Mouse (Mus musculus): ENCODE data around the gene Gm6351. TPM values are rescaled to one million over a fixed set of nuclear protein-coding genes. Genes with fewer than 3 reads are reported as not detected.
"Not testable (repeated sequence)": the region's sequence is repeated elsewhere in the genome, so short reads cannot be mapped to it uniquely, and the experiment has no call there.

Gm6351 gene
- polyA plus RNA-seq (2016; fragmentation: Nextera tagmentation; extraction: Ambion mirVana) = not detected in 2 replicates

DNA sequence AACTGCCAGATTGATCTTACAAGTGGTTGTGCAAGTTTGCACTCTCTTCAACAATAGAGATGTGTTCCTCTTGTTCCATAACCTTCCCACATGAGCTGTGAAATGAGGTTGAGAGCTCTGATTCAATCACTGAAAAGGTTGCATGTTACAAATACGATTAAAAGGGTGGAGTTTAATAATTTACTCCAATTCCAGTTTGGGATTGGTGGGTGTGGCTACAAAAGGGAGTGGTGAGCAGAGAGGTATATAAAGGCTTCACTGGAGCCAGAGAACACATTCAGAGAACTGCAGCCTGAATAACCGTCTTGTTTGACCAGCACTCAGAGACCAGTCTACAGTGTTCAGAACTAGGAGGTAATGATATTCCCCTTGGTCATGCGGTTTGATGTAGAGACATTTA is at the start of gene Gm6351:
Gene Gm6351 (plus strand): TSS at position 301 of the 400 bp plus-strand sequence.
- no CpG with 5 or more reads among the region's 3 CpGs for WGBS
- not testable (repeated sequence) for H3K27ac ChIP-seq; H3K9ac ChIP-seq; ATAC-seq (ENCODE audit: low FRiP score, low read depth); H3K9me3 ChIP-seq; H3K4me3 ChIP-seq; H3K27me3 ChIP-seq (replicated peaks); H3K4me2 ChIP-seq (replicated peaks); H3K4me1 ChIP-seq; H3K36me3 ChIP-seq

DNA sequence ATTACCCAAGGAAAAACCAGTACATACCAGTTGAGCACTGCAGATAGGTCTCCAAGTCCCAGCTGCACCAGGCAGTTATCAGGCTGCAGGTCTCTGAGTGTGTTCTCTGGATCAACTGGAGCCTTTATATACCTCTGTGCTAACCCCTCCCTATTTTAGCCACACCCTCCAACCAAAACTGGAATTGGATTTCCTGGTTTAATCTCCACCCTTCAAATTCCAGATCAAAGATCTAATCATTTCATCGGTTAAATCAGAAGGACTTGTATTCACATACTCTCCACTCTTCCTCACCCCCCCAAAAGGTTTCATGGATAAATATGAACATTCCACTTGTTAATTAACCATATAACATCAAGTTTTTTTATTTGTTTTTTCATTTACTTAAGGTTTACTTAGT is 5.7 kb upstream of the Gm6351 start, which contains the start of gene BC061212:
Gene BC061212 (minus strand): TSS at position 101 of the 400 bp plus-strand sequence.
- H3K9me3 ChIP-seq; H3K27me3 ChIP-seq (replicated peaks); H3K4me3 ChIP-seq; H3K9ac ChIP-seq; H3K4me2 ChIP-seq (replicated peaks); H3K36me3 ChIP-seq; H3K27ac ChIP-seq; H3K4me1 ChIP-seq; ATAC-seq (ENCODE audit: low FRiP score, low read depth): not testable (repeated sequence)
- no CpG with 5 or more reads among the region's 1 CpGs for WGBS

Other genes starting within 250 kb of the Gm6351 start
- not detected in 2 replicates for gene Gm7792, start 232.6 kb upstream of the Gm6351 start, polyA plus RNA-seq (2016; fragmentation: Nextera tagmentation; extraction: Ambion mirVana)
- gene Gm16429, start 147.3 kb upstream of the Gm6351 start, polyA plus RNA-seq (2016; fragmentation: Nextera tagmentation; extraction: Ambion mirVana) = not detected in 2 replicates
- gene BC061212, start 5.8 kb upstream of the Gm6351 start, polyA plus RNA-seq (2016; fragmentation: Nextera tagmentation; extraction: Ambion mirVana) = not detected in 2 replicates
- not detected in 2 replicates for gene Gm3106, start 141.6 kb downstream of the Gm6351 start, polyA plus RNA-seq (2016; fragmentation: Nextera tagmentation; extraction: Ambion mirVana)
- gene A430089I19Rik, start 230.4 kb downstream of the Gm6351 start, polyA plus RNA-seq (2016; fragmentation: Nextera tagmentation; extraction: Ambion mirVana) = not detected in 2 replicates
- gene Gm6502, start 238.1 kb downstream of the Gm6351 start, polyA plus RNA-seq (2016; fragmentation: Nextera tagmentation; extraction: Ambion mirVana) = not detected in 2 replicates

Data from neural tube, embryonic 12.5 days (tissue).